Mouse (Mus musculus) NIH3T3 (cell line): Measurements from ENCODE around the gene Gpr146.
A peak's percentile ranks its signal among the peaks of the same experiment; 100 is the strongest.

Source experiments
- DNase-seq: peaks from one replicate; pipeline ENCODE4 v3.0.0-alpha.2; 2012; ENCODE audit warnings: low read depth

Gpr146 gene

GRCm38 (mm10) chr5:139399991-139400390 is 22.5 kb downstream of the Gpr146 start:
- no peak for DNase-seq

GRCm38 (mm10) chr5:139402106-139402505 is 24.6 kb downstream of the Gpr146 start:
- no peak for DNase-seq

GRCm38 (mm10) chr5:139403692-139404260 is 26.3 kb downstream of the Gpr146 start:
- no peak for DNase-seq

- no peak for DNase-seq
Measured at GRCm38 (mm10) chr5:139404801-139405401, 27.4 kb downstream of the Gpr146 start, which contains the start of gene C130050O18Rik. Gene C130050O18Rik (plus strand): TSS chr5:139405280.

GRCm38 (mm10) chr5:139405478-139405877 is 28.0 kb downstream of the Gpr146 start:
- no peak for DNase-seq

GRCm38 (mm10) chr5:139405953-139406352 is 28.5 kb downstream of the Gpr146 start:
- no peak for DNase-seq

- no peak for DNase-seq
Measured at GRCm38 (mm10) chr5:139407121-139407885, 29.8 kb downstream of the Gpr146 start.

GRCm38 (mm10) chr5:139408511-139408910 is 31.0 kb downstream of the Gpr146 start:
- no peak for DNase-seq

- DNase-seq, result peak; percentile 90
Measured at GRCm38 (mm10) chr5:139409412-139409811, 31.9 kb downstream of the Gpr146 start.

GRCm38 (mm10) chr5:139410056-139410455 is 32.6 kb downstream of the Gpr146 start:
- no peak for DNase-seq

GRCm38 (mm10) chr5:139411117-139411516 is 33.6 kb downstream of the Gpr146 start:
- no peak for DNase-seq

- no peak for DNase-seq
Measured at GRCm38 (mm10) chr5:139411665-139412314, 34.3 kb downstream of the Gpr146 start.

GRCm38 (mm10) chr5:139413545-139413944 is 36.0 kb downstream of the Gpr146 start:
- no peak for DNase-seq

- DNase-seq, result no peak
Measured at GRCm38 (mm10) chr5:139415001-139415400, 37.5 kb downstream of the Gpr146 start.

GRCm38 (mm10) chr5:139416942-139417341 is 39.4 kb downstream of the Gpr146 start:
- DNase-seq, result peak; percentile 46

- DNase-seq, result no peak
Measured at GRCm38 (mm10) chr5:139417480-139417879, 40.0 kb downstream of the Gpr146 start.

GRCm38 (mm10) chr5:139418110-139418509 is 40.6 kb downstream of the Gpr146 start:
- DNase-seq, result no peak

- DNase-seq, result no peak
Measured at GRCm38 (mm10) chr5:139418633-139419032, 41.1 kb downstream of the Gpr146 start.

- peak; percentile 76 for DNase-seq
Measured at GRCm38 (mm10) chr5:139423026-139423865, 45.7 kb downstream of the Gpr146 start, which contains the start of gene Gper1. Gene Gper1 (plus strand): TSS chr5:139423151.

GRCm38 (mm10) chr5:139425198-139425597 is 47.7 kb downstream of the Gpr146 start:
- DNase-seq, result no peak

- no peak for DNase-seq
Measured at GRCm38 (mm10) chr5:139427001-139427400, 49.5 kb downstream of the Gpr146 start.

- DNase-seq, result no peak
Measured at GRCm38 (mm10) chr5:139427989-139428388, 50.5 kb downstream of the Gpr146 start.
